Mouse (Mus musculus): ENCODE measurements around the gene Csmd2. TPM values are rescaled to one million over a fixed set of nuclear protein-coding genes. Genes with fewer than 3 reads are reported as not detected.

The Csmd2 gene
- polyA plus RNA-seq, 1 experiment from 2014 or later = 0.05 TPM

DNA sequence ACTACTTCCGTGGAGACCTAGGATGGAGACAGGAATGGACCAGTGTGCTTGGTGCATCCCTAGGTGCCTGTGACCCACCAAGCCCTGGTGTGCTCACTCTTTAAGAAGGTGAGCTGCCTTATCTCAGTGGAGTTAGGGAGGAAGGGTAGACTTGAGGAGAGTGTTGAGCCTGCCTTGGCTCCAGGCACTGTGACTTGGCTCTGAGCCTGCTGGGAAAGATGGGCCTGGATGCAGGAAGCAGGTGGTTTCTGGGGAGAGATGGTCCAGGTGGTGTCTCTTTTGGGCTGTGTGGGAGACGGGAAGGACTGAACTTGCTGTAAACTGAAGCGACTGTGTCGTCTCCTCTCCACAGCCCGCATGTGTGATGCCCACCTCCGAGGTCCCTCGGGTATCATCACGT lies 318.4 kb downstream of the Csmd2 start:
- H3K27ac ChIP-seq (ENCODE audit: low read length) = no peak overlapping the region
- H3K9ac ChIP-seq (replicated peaks; ENCODE audit: low read depth) = no peak overlapping the region
- H3K4me3 ChIP-seq (ENCODE audit: low read depth, low read length) = no peak overlapping the region
- no peaks in the 10 kb centered on the region for H3K9me3 ChIP-seq (ENCODE audit: low read length)
- H3K4me1 ChIP-seq (ENCODE audit: insufficient read depth, low read depth, low read length) = no peaks in the 10 kb centered on the region
- WGBS = 92% methylated on average over 8 of the region's 8 CpGs
- no peaks in the 10 kb centered on the region for H3K27me3 ChIP-seq (replicated peaks; ENCODE audit: insufficient read depth, low read length)
- ATAC-seq (no peak), DNase-seq (ENCODE audit: low spot score) (no peak)
- H3K4me2 ChIP-seq (replicated peaks; ENCODE audit: low read depth, low read length) = no peak overlapping the region
- no peak for TF ChIP-seq EP300 (IDR thresholded peaks at IDR 0.05)
- no peak for TF ChIP-seq CTCF (IDR thresholded peaks at IDR 0.05)
- H3K36me3 ChIP-seq (ENCODE audit: insufficient read depth, low read length) = no peaks in the 10 kb centered on the region

DNA sequence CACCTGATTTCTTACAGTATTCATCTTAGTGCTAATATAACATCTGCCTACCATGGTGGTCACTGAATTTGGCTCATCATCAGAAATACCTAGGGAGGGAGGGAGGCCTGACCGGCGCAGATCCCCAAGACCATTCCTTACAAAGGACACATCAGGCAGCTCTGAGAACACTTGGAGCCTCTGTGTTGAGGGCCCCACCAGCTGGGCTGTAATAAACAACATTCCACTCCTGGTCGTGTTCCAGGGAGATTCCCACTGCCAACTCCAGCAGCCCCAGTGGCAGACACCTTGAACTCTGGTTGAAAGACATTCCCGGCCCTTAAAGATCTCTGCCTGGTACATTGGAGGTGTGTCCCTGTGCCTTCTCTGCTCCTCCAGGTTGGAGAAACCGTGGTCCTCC lies 327.7 kb downstream of the Csmd2 start:
- Histone ChIP-seq H3K9ac (replicated peaks; ENCODE audit: low read depth) (no peak overlapping the region), H3K4me2 (replicated peaks; ENCODE audit: low read depth, low read length) (no peak overlapping the region), H3K9me3 (ENCODE audit: low read length) (no peaks in the 10 kb centered on the region), H3K36me3 (ENCODE audit: insufficient read depth, low read length) (no peaks in the 10 kb centered on the region), H3K27ac (ENCODE audit: low read length) (no peak overlapping the region), H3K4me1 (ENCODE audit: insufficient read depth, low read depth, low read length) (no peaks in the 10 kb centered on the region), H3K4me3 (ENCODE audit: low read depth, low read length) (no peak overlapping the region), H3K27me3 (replicated peaks; ENCODE audit: insufficient read depth, low read length) (no peaks in the 10 kb centered on the region)
- TF ChIP-seq EP300 (IDR thresholded peaks at IDR 0.05) = no peak
- no peak for TF ChIP-seq CTCF (IDR thresholded peaks at IDR 0.05)
- ATAC-seq (no peak; the same call in 1 of the 2 replicates), DNase-seq (ENCODE audit: low spot score) (peak; percentile 23)
- WGBS = 51% methylated on average over 5 of the region's 5 CpGs

DNA sequence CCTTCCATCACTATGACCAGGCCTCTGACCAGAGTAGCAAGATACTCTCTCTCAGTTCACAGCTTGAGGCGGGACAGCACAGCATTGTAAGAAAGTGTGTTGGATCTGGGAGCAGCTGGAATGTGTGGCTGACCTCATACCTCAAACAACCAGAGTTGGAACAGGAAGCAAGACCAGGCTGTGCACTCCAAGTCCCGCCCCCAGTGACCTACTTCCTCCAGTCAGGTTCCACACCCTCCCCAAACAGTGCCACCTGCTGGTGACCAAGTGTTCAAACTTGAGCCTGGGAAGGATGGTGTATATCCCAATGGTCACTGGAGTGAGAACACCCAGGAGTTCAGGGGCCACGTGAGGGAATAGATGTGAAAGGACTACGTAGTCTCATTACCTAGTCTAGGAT lies 330.3 kb downstream of the Csmd2 start:
- TF ChIP-seq CTCF (IDR thresholded peaks at IDR 0.05) (peak; percentile 58), EP300 (IDR thresholded peaks at IDR 0.05) (no peak)
- Histone ChIP-seq H3K4me3 (ENCODE audit: low read depth, low read length) (no peak overlapping the region), H3K9me3 (ENCODE audit: low read length) (no peaks in the 10 kb centered on the region), H3K4me2 (replicated peaks; ENCODE audit: low read depth, low read length) (no peak overlapping the region), H3K27ac (ENCODE audit: low read length) (no peak overlapping the region), H3K4me1 (ENCODE audit: insufficient read depth, low read depth, low read length) (no peaks in the 10 kb centered on the region), H3K36me3 (ENCODE audit: insufficient read depth, low read length) (no peaks in the 10 kb centered on the region), H3K9ac (replicated peaks; ENCODE audit: low read depth) (no peak overlapping the region), H3K27me3 (replicated peaks; ENCODE audit: insufficient read depth, low read length) (no peaks in the 10 kb centered on the region)
- DNase-seq (ENCODE audit: low spot score) (peak; percentile 64), ATAC-seq (peak; percentile 58)
- 81% methylated on average over 4 of the region's 4 CpGs for WGBS

DNA sequence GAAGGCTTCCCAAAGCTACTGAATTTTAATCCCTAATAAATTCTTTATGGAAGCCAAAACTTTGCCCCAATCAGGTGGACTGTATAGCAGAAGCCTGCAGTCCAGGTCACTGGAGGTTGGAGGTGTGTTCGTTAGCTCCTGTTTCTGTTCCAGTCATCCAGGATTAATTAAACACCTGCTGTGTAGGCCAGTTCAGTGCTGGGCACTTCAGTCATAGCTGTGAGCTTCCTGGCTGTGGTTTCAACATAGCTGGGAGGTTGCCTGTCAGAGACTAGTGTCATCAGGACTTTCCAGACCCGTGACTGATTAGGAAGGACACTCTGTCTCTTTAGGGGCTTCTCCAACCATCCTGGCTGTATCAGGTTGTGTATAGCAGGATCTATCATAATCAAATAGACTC lies 337.9 kb downstream of the Csmd2 start:
- Histone ChIP-seq H3K4me1 (ENCODE audit: insufficient read depth, low read depth, low read length) (no peaks in the 10 kb centered on the region), H3K27ac (ENCODE audit: low read length) (no peak overlapping the region), H3K9ac (replicated peaks; ENCODE audit: low read depth) (no peak overlapping the region), H3K9me3 (ENCODE audit: low read length) (no peaks in the 10 kb centered on the region), H3K27me3 (replicated peaks; ENCODE audit: insufficient read depth, low read length) (no peaks in the 10 kb centered on the region), H3K36me3 (ENCODE audit: insufficient read depth, low read length) (no peaks in the 10 kb centered on the region), H3K4me2 (replicated peaks; ENCODE audit: low read depth, low read length) (no peak overlapping the region), H3K4me3 (ENCODE audit: low read depth, low read length) (no peak overlapping the region)
- no peak for TF ChIP-seq EP300 (IDR thresholded peaks at IDR 0.05)
- no peak for TF ChIP-seq CTCF (IDR thresholded peaks at IDR 0.05)
- DNase-seq (ENCODE audit: low spot score) (no peak), ATAC-seq (no peak)
- 74% methylated on average over 2 of the region's 2 CpGs for WGBS

DNA sequence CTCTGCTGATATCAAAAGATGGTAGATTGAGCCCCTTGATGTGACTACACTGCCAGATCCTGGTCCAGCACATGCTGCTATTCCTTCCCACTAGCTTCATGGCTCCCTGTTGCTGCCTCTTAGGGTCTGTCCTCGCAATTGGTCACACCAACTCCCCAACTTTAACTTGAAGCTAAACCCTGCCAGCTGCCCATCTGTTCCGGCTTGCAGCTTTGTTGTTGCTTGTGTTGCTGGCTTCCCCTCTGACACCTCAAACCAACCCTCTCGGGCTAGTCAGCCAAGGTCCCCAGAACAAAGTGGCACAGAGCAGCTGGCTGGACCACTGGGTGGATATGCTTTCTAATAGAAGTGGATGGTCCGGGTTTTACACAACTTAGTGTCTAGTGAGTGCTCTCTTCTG lies 339.1 kb downstream of the Csmd2 start:
- H3K27me3 ChIP-seq (replicated peaks; ENCODE audit: insufficient read depth, low read length) = no peaks in the 10 kb centered on the region
- no peaks in the 10 kb centered on the region for H3K4me1 ChIP-seq (ENCODE audit: insufficient read depth, low read depth, low read length)
- no peak for DNase-seq (ENCODE audit: low spot score)
- H3K4me3 ChIP-seq (ENCODE audit: low read depth, low read length) = no peak overlapping the region
- no peak for ATAC-seq
- no peak overlapping the region for H3K4me2 ChIP-seq (replicated peaks; ENCODE audit: low read depth, low read length)
- H3K36me3 ChIP-seq (ENCODE audit: insufficient read depth, low read length) = no peaks in the 10 kb centered on the region
- H3K9me3 ChIP-seq (ENCODE audit: low read length) = no peaks in the 10 kb centered on the region
- WGBS = 71% methylated on average over 4 of the region's 4 CpGs
- no peak overlapping the region for H3K27ac ChIP-seq (ENCODE audit: low read length)
- TF ChIP-seq CTCF (IDR thresholded peaks at IDR 0.05) (no peak), EP300 (IDR thresholded peaks at IDR 0.05) (no peak)
- no peak overlapping the region for H3K9ac ChIP-seq (replicated peaks; ENCODE audit: low read depth)

DNA sequence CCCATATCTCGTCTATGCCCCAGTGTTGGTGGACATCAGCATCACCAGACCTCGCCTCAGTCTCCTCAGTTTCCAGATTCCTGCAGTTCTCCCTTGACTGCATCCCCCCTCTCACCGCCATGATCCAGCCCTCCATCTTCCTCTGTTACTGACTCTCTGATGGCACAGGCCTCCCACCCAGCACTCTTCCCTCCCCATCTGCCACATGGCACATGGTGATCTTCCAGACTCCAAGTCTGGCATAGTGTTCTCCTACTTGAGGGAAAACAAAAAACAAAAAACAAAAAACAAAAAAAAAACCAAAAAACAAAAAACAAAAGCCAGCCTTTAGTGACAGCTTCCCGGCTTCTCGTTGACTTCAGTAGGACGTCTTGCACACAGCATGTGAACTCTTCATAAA lies 339.8 kb downstream of the Csmd2 start:
- no peak for DNase-seq (ENCODE audit: low spot score)
- no peaks in the 10 kb centered on the region for H3K36me3 ChIP-seq (ENCODE audit: insufficient read depth, low read length)
- H3K4me2 ChIP-seq (replicated peaks; ENCODE audit: low read depth, low read length) = no peak overlapping the region
- 77% methylated on average over 6 of the region's 6 CpGs for WGBS
- no peaks in the 10 kb centered on the region for H3K4me1 ChIP-seq (ENCODE audit: insufficient read depth, low read depth, low read length)
- no peak for TF ChIP-seq CTCF (IDR thresholded peaks at IDR 0.05)
- no peak for TF ChIP-seq EP300 (IDR thresholded peaks at IDR 0.05)
- no peak overlapping the region for H3K27ac ChIP-seq (ENCODE audit: low read length)
- no peaks in the 10 kb centered on the region for H3K9me3 ChIP-seq (ENCODE audit: low read length)
- H3K4me3 ChIP-seq (ENCODE audit: low read depth, low read length) = no peak overlapping the region
- no peak overlapping the region for H3K9ac ChIP-seq (replicated peaks; ENCODE audit: low read depth)
- no peaks in the 10 kb centered on the region for H3K27me3 ChIP-seq (replicated peaks; ENCODE audit: insufficient read depth, low read length)
- ATAC-seq = no peak

DNA sequence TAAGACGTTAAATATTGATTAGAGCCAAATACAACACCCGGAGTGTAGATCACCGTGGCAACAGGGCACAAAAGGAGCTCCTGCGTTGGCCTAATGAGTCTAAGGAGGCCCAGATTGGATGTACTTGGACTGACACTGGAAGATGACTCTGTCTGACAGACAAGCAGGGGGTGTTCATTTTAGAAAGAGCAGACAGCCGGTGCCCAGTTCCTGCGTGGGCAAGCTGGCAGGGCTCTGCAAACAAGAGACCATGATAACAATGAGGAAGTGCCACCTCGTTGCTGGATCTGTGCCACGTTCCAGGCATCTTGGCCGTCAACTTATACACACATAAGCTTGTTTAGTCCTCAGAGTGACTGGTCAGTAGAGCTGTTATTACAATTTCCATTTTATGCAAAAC lies 342.9 kb downstream of the Csmd2 start:
- TF ChIP-seq CTCF (IDR thresholded peaks at IDR 0.05) = no peak
- no peak for TF ChIP-seq EP300 (IDR thresholded peaks at IDR 0.05)
- ATAC-seq = no peak
- no peaks in the 10 kb centered on the region for H3K9me3 ChIP-seq (ENCODE audit: low read length)
- H3K4me2 ChIP-seq (replicated peaks; ENCODE audit: low read depth, low read length) = no peak overlapping the region
- H3K27me3 ChIP-seq (replicated peaks; ENCODE audit: insufficient read depth, low read length) = no peaks in the 10 kb centered on the region
- no peaks in the 10 kb centered on the region for H3K36me3 ChIP-seq (ENCODE audit: insufficient read depth, low read length)
- no peaks in the 10 kb centered on the region for H3K4me1 ChIP-seq (ENCODE audit: insufficient read depth, low read depth, low read length)
- H3K4me3 ChIP-seq (ENCODE audit: low read depth, low read length) = no peak overlapping the region
- no peak for DNase-seq (ENCODE audit: low spot score)
- H3K9ac ChIP-seq (replicated peaks; ENCODE audit: low read depth) = no peak overlapping the region
- no peak overlapping the region for H3K27ac ChIP-seq (ENCODE audit: low read length)
- WGBS = 34% methylated on average over 9 of the region's 9 CpGs
